Mouse (Mus musculus) small intestine, adult 2 months (tissue): ENCODE measurements around the gene Nufip1.

Experiments
- CTCF ChIP-seq: fragments of 200-500 bp; IDR thresholded peaks from 2 replicates; pipeline ENCODE4 v1.5.1; 2012; ENCODE audit warnings: low read depth, mild to moderate bottlenecking, control low read depth, inconsistent platforms, low read length, moderate library complexity, mixed read lengths; ENCODE audit not compliant: insufficient replicate concordance, insufficient read length; ENCODE audit errors: extremely low read depth
- POLR2A ChIP-seq: fragments of 200-500 bp; IDR thresholded peaks from 2 replicates; pipeline ENCODE4 v1.6.1; 2012; ENCODE audit warnings: low read depth, mild to moderate bottlenecking, control low read depth, inconsistent platforms, low read length, moderate library complexity

DNA sequence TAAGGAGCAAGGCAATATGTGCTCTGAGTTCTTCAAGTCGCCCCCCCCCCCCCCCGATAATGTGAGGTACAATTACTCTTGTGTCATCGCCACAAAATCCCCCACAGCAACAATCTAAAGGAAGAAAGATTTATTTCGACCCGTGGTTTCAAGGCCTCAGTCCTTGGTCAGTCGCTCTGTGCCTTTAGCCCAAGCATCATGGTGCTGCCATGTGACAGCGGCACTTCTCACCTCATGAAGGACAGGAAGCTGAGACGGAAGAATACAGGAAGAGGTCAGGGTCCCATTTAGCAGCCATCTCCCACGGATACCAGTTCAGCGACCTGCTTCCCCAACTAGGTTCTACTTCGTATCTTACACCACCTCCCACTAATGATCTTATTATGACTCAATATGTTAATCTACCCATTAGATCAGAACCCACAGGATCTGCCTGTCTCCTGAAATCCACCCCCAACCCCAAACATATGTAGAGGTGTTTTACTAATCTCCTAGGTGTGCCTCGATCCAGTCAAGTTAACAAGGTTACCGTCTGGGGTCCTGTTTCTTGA is 28.5 kb upstream of the Nufip1 start:
- TF ChIP-seq POLR2A (no peak), CTCF (no peak)
